Mouse (Mus musculus) forebrain, embryonic 14.5 days (tissue): ENCODE measurements around the gene Oxct2a. TPM values are rescaled to one million over a fixed set of nuclear protein-coding genes. Genes with fewer than 3 reads are reported as not detected.

Experiments
- polyA plus RNA-seq: library from polyadenylated mRNA; unstranded; fragments of >200 nt; fragmentation: Nextera tagmentation; extraction: Ambion mirVana; gene quantifications from 2 replicates; pipeline ENCODE4 v1.2.1, GENCODE M21; 2014

The Oxct2a gene
- polyA plus RNA-seq, 1 experiment from 2014 or later = not detected

Other genes starting within 250 kb of the Oxct2a start
- gene Bmp8b, start 218.5 kb downstream of the Oxct2a start, polyA plus RNA-seq = 0.08 and 0.21 TPM in 2 replicates
- gene Oxct2b, start 207.4 kb downstream of the Oxct2a start, polyA plus RNA-seq = 0.13 and 0.35 TPM in 2 replicates
- gene Ppie, start 183.7 kb downstream of the Oxct2a start, polyA plus RNA-seq = 86.4 and 88.3 TPM in 2 replicates
- gene Hpcal4, start 140.4 kb downstream of the Oxct2a start, polyA plus RNA-seq = 19.9 and 34.7 TPM in 2 replicates
- gene Nt5c1a, start 122.1 kb downstream of the Oxct2a start, polyA plus RNA-seq = not detected in 2 replicates
- 5.4 and 6.7 TPM in 2 replicates for gene Heyl, start 90.1 kb downstream of the Oxct2a start, polyA plus RNA-seq
- 35.6 and 36.3 TPM in 2 replicates for gene Pabpc4, start 61.3 kb downstream of the Oxct2a start, polyA plus RNA-seq
- gene Bmp8a, start 19.6 kb upstream of the Oxct2a start, polyA plus RNA-seq = 0.09 TPM in 1 of 2 replicates, not detected in the other